Mouse (Mus musculus) monocyte, adult 2 months (primary cell): ENCODE results near the gene Ifi35.
A peak's percentile ranks its signal among the peaks of the same experiment; 100 is the strongest.
"Not testable (repeated sequence)": the region's sequence is repeated elsewhere in the genome, so short reads cannot be mapped to it uniquely, and the experiment has no call there.

ENCODE experiments used
- DNase-seq, 2 experiments: peaks; one replicate each; pipeline ENCODE4 v3.0.0; 2022; ENCODE audit warnings: low spot score in 2 of 2, low read depth in 1 of 2

Gene Ifi35

GRCm38 (mm10) chr11:101446860-101447259, 1.3 kb upstream of the Ifi35 start:
- not testable (repeated sequence) for DNase-seq

GRCm38 (mm10) chr11:101447786-101448185, 421 bp upstream of the Ifi35 start:
- no peak for DNase-seq

GRCm38 (mm10) chr11:101448899-101449298, 692 bp downstream of the Ifi35 start:
- DNase-seq: no peak

GRCm38 (mm10) chr11:101449596-101449995, 1.4 kb downstream of the Ifi35 start:
- DNase-seq: not testable (repeated sequence)

- DNase-seq: no peak
Measured at GRCm38 (mm10) chr11:101450394-101450793, 2.2 kb downstream of the Ifi35 start.

DNA sequence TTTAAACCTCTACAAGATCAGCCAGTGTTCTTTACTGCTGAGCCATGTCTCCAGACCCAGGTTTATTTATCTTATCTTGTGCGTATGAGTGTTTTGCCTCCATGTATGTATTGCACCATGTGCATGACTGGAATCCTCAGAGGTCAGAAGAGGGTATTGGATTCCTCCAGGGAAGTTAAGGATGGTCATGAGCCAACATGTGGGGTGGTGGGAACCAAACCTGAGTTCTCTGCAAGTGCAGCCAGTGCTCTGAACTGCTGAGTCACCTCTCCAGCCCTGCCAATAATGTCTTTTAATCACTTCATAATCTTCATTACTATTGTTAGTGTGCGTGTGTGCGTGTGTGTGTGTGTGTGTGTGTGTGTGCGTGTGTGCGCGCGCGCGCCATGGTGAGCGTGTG, 3.3 kb downstream of the Ifi35 start:
- no peak for DNase-seq

DNA sequence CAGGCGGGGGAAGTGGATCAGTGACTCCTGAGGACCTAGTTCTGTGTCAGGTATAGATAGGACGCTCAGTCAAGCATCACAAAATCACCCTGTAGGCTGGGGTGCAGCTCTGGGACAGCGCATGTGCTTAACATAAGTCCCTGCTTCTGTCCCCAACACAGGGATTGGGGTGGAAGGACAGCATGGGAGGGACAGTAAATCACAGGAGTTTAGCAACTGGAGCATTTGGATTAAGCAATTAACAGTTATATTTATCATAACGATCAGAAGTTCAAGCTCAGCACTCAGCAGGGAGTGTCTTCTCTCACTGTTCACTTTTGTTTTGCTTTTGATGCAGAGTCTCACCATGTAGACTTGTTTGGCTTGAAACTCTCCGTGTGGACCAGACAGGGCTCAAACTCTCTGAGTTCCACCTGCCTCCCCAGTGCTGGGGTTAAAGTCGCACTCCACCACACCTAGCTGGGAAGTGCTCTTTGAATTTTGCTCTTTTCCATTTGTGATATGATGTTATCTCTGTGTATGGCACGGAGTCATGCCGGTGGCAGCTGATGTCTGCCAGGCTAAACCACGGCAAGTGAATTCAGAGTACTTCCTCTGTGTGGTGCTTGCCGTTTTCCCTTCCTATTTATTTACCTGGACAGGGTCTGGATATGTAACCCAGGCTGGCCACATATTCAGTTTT, 4.0 kb downstream of the Ifi35 start:
- DNase-seq: no peak

- DNase-seq: no peak
Measured at GRCm38 (mm10) chr11:101454702-101455101, 6.5 kb downstream of the Ifi35 start.

GRCm38 (mm10) chr11:101455627-101456026, 7.4 kb downstream of the Ifi35 start:
- DNase-seq: no peak

- no peak for DNase-seq
Measured at GRCm38 (mm10) chr11:101457631-101458030, 9.4 kb downstream of the Ifi35 start.

- DNase-seq: no peak
Measured at GRCm38 (mm10) chr11:101458217-101458616, 10.0 kb downstream of the Ifi35 start.

DNA sequence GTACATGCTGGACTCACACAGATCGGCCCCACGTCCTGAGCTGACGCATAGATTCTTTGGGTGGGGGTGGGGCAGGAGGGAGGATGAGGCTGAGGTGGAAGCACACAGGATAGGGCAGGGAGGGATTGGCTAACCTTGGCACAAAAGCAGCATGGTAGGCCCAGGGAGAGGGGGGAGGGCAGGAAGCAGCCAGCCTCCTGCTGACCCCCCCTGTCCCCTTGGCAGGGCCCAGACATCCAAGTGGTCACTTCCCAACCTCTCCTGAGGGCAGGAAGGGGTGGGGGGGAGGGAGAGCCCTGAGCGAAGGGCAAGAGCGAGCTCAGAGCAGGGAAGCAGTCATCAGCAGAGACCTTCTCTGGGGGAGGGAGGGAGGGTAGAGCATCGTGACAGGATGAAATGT, 11.5 kb downstream of the Ifi35 start:
- DNase-seq: no peak

DNA sequence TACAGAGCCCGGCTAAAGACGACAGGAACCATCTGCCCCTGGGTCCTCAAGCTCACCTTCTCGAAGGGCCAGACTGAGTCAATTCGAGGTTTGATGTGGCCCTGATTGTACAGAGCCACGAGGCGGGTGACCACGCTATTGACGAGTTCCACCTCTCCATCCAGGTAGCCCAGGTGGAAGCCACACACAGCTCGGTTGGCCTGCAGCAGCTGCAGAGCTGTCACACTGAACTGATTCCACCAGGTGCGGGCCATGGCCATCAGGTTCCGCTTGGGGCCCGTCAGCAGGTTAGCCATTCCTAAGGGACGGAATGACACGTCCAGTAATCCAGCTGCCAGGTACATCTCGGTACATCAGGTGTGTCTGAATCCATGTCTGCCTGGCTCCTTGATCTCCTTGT, 12.1 kb downstream of the Ifi35 start:
- no peak for DNase-seq

- DNase-seq: no peak
Measured at GRCm38 (mm10) chr11:101462141-101462540, 13.9 kb downstream of the Ifi35 start.

GRCm38 (mm10) chr11:101462583-101463440, 14.6 kb downstream of the Ifi35 start:
- DNase-seq: peak in 1 of 2 experiments; percentile 19

DNA sequence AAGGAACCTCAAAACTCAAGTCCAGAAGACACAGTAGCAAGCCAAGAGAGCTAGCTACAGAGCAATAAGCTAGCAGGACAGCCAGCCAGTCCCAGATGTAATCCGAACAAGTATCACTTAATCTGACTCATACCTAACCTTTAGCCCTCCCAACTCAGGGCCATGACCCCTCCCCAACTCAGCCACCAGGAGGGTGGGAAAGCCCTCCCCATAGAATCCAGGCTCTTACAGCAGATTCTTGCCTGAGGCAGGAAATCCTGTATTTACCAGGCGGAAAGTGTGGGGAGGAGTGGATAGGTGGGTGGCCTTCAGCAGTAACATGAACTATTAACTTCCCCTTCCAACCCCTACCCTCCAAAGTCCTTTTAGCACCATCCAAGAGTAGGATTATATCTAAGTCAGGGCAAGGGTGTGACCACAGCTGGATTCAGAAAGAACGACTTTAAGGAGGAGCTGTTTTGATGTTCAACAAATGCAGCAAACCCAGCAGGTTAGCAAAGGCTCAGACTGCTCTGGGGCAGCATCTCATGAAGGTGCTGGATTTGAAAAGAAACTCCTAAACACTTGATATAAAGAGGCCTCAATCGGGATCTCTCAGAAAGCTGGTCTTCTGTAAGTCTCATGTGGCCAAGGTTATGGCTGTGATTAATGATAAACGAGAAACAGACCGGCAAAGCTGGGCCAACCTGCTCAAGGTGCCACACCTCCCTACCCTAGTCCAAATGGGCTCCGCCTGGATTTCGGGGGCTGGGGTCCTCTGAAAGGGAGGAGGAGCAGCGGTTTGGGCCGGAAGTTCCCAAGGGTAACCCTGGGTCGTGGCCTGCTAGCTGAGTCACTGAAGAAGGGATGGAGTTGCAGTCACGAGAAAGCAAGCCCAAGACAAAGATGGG, 16.2 kb downstream of the Ifi35 start, which contains the start of gene Rnd2:
TSS of gene Rnd2 (plus strand) at position 789 of the 890 bp plus-strand sequence.
- DNase-seq: no peak

GRCm38 (mm10) chr11:101465101-101465868, 17.1 kb downstream of the Ifi35 start:
- DNase-seq: peak in 1 of 2 experiments; percentile 63

- DNase-seq: peak in 1 of 2 experiments; percentile 34
Measured at GRCm38 (mm10) chr11:101465869-101466551, 17.8 kb downstream of the Ifi35 start, which contains the start of gene Vat1. Vat1 (minus strand) TSS chr11:101466230.

- DNase-seq: not testable (repeated sequence)
Measured at GRCm38 (mm10) chr11:101466552-101466950, 18.3 kb downstream of the Ifi35 start.
